Mouse (Mus musculus) adrenal gland, postnatal 36 days (tissue): ENCODE measurements at regions not wholly inside any gene's neighbourhood (a gene's known extent, or its start where the extent isn't known, plus 50 kb on each side); places are given as distances from the start of the nearest gene placed in this dataset.
A peak's percentile ranks its signal among the peaks of the same experiment; 100 is the strongest.

Source experiments
- DNase-seq, 2 experiments: peaks; one replicate each; pipeline ENCODE4 v3.0.0; 2021; ENCODE audit warnings: mixed read lengths in 1 of 2

DNA sequence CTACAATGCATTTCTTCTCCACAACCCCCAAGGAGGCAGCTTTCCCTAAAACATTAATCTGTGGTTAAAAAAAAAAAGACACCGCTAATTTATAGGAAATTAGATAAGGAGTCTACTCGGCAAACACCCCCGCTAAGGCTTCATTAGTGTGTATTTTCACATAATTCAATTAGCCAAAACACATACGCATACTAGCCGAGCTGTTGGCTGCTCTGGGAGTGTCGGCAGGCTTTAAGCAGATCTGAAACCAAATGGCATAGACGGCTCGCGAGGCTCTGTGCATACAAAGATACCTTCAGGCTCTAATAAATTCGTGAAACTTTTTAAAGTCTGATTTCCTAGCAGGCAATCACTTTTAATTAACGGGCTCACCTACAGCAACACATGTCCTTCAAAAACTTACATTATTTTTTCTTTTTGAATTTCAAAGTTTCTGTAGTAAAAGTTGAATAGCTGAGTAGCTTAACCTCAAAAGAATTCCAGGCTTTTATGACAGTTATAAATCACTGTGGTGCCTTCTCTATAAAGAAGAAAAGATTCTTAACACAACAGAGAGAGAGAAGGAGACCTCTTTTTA is 68.0 kb upstream of the Smyd2 start:
- no peak for DNase-seq

- peak; percentile 3 to 17 for DNase-seq
These were observed 67.2 kb upstream of the Smyd2 start for GRCm38 (mm10) chr1:189989376-189989775.

DNA sequence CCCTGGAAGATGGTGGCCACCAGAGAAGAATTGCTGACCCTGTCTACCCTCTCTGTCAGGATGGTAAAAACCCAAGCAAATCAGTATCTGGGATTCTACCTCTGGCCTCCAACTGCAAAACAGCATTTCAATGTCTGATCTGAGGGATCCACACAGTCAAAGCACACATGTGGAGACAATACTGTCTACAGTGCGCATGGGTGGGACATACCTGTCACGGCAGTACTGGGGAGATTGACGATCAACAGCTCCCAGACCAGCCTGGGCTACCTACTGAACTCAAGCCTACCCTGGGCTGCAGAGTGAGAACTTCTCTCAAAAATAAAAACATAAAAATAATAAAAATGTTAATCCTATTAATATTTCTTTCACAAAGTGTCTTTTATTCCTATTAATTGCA is 66.7 kb upstream of the Smyd2 start:
- DNase-seq, result no peak

DNA sequence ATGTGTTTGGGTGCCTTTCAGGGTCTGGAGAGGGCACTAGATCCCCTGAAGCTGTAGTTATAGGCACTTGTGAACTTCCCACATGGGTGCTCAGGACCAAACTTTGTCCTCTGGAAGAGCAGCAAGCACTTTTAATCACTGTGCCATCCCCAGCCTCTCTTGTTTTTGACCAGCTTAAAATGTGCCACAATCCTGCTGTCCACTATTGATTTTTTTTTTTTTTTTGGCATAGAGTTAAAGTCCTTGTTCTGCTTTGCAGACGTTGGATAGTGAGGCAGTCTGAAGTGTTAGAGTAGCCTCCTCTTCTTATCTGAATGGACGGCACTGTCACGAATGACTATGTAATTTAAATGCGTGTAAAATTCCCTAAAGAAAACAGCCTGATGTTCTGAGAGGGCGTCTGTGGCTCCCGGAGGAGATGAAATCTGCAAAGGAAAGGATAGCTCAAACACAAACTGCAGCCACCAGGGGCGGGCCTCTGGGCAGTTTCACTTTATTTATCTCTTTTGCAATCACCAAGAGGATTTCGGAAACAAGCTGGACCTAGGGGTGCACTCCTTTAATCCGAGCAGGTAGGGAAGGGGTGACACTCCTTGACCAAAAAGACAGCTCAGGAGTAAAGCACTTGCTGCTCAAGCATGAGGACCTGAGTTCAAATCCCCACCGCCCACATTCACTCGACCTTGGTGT is 63.5 kb upstream of the Smyd2 start:
- no peak for DNase-seq

DNA sequence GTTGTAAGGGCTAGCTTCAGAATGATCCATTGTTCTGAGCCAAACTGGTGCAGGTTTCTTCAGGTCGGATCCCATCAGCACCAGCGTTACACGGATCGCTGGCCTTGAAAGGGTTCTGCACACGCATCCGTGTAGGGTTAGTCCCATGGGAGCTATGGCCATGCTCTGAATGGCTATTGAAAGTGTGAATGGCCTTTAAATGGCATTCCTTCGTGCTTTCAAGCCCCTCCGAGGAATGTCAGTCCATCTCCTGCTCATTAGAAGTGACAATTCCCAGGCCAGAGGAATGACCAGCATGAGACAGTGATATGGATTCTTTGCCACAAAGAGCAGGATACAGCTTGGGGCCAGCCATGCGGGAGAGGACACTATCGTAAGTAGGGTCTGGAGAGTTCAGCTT is 56.1 kb upstream of the Smyd2 start:
- no peak for DNase-seq

DNA sequence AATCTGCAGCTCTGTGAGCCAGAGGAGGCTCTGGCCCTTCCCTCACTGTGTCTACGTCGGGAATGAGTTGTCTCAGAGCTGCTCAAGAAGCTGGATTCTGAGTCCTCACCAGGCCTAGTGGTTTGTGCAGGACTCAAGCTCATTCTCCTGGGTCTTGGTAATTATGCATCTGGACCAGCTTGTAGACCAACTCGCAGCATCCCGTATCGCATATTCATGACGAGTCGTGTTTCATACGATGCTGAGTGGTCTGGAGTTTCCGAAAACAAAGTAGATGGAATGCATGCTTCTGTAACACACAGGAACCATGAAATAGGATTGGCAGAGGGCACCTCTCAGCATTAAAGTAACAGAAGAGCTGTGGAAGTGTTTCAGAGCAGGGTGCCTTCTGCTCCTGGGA is 53.5 kb upstream of the Smyd2 start:
- no peak for DNase-seq

DNA sequence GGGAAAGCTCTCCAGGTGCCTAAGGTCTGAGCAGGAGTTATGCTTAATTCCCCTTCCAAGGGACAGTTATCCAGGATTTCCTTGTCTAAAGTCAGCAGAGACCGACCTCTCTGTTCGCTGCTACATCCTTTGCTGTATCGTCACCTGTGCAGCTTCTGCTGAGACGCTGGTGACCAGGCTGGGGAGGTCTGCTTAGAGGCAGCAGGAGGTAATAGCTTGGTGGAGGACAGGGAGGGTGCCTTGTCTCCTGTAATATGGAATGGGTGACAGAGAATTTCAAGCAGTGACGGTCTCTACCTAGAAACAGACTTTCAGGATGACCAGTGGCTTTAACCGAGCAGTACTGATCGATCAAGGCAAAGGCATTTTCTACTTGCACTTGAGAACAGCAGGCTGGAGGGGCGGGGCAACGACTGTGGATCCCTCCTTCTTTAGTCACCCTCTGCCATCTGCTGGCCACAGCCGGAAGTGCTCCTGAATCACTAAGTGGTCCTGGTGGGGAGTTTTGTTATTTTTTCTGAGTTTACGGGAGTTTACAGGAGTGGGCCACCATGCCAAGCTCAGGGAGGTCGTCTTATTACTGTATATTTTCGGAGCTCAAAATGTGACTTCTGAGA is 50.7 kb upstream of the Smyd2 start:
- DNase-seq, result peak; percentile 87 to 91
